Mouse (Mus musculus) ES-E14 (cell line): Measurements from ENCODE around the gene Ppox.

Experiments used
- CHD2 ChIP-seq: IDR thresholded peaks from 2 replicates; pipeline ENCODE4 v1.6.1; 2014; ENCODE audit warnings: mild to moderate bottlenecking, low read depth, low read length, inconsistent platforms
- HCFC1 ChIP-seq: IDR thresholded peaks from 2 replicates; pipeline ENCODE4 v1.6.1; 2012; ENCODE audit warnings: low read length, inconsistent platforms, borderline replicate concordance; ENCODE audit not compliant: insufficient read depth
- MAFK ChIP-seq: IDR thresholded peaks from 2 replicates; pipeline ENCODE4 v1.6.1; 2014; ENCODE audit warnings: mild to moderate bottlenecking, low read depth, low read length, inconsistent platforms; ENCODE audit not compliant: insufficient read depth
- ZC3H11A ChIP-seq: IDR thresholded peaks from 2 replicates; pipeline ENCODE4 v1.6.1; 2012; ENCODE audit warnings: low read depth, mild to moderate bottlenecking, inconsistent platforms, low read length, borderline replicate concordance
- ZNF384 ChIP-seq: IDR thresholded peaks from 2 replicates; pipeline ENCODE4 v1.6.1; 2012; ENCODE audit warnings: low read depth, low read length, inconsistent platforms

DNA sequence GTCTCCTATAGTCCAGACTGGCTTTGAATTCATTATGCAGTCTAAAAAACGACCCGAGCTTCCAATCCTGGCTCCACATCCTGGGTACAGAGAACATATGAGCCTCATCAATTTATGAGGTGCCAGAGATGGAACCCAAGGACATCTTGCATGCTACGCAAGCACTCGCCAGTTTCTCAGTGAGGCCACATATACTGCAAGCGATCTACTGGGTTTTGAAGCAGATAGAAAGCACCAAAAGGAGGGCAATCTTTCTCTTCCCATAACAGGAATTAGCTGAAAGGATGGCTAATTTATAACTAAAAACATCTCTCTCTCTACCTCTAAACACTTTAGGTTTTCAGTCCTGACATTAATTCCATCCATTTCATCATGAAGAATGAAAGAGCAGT, 12.9 kb upstream of the Ppox start:
- TF ChIP-seq HCFC1 (no peak), CHD2 (no peak), MAFK (no peak), ZC3H11A (no peak), ZNF384 (no peak)
